Mouse (Mus musculus) intestine, embryonic 16.5 days (tissue): ENCODE measurements around the gene Rpp14. TPM values are rescaled to one million over a fixed set of nuclear protein-coding genes. Genes with fewer than 3 reads are reported as not detected.
A peak's percentile ranks its signal among the peaks of the same experiment; 100 is the strongest.

Source experiments
- ATAC-seq: fragments of 200-750 bp; cut with Nextera tagmentation; 2 replicates; pipeline ENCODE4 v1.8.0; 2017; ENCODE audit warnings: moderate TSS enrichment, moderate library complexity
- H3K27ac ChIP-seq: fragments of 300-500 bp; sonication (generic); 2 replicates; pipeline ENCODE4 v1.5.1; 2014; ENCODE audit warnings: mild to moderate bottlenecking, low read length
- H3K27me3 ChIP-seq: fragments of 300-500 bp; sonication (generic); replicated peaks from 2 replicates; pipeline ENCODE4 v1.6.1; 2014; ENCODE audit warnings: low read length, control low read depth, mixed read lengths; ENCODE audit not compliant: control insufficient read depth, insufficient read depth
- H3K36me3 ChIP-seq: fragments of 300-500 bp; sonication (generic); 2 replicates; pipeline ENCODE4 v1.6.1; 2014; ENCODE audit warnings: low read length, control low read depth; ENCODE audit not compliant: control insufficient read depth, insufficient read depth
- H3K4me1 ChIP-seq: fragments of 300-500 bp; sonication (generic); 2 replicates; pipeline ENCODE4 v1.6.1; 2014; ENCODE audit warnings: low read length, control low read depth, mixed read lengths; ENCODE audit not compliant: control insufficient read depth, insufficient read depth
- H3K4me2 ChIP-seq: fragments of 300-500 bp; sonication (generic); 2 replicates; pipeline ENCODE4 v1.6.1; 2014; ENCODE audit warnings: low read depth, low read length, control low read depth
- H3K4me3 ChIP-seq: fragments of 300-500 bp; sonication (generic); 2 replicates; pipeline ENCODE4 v1.5.1; 2014; ENCODE audit warnings: mild to moderate bottlenecking, low read length
- H3K9ac ChIP-seq: fragments of 300-500 bp; sonication (generic); 2 replicates; pipeline ENCODE4 v1.6.1; 2014; ENCODE audit warnings: low read depth, low read length
- H3K9me3 ChIP-seq: fragments of 300-500 bp; sonication (generic); 2 replicates; pipeline ENCODE4 v1.6.1; 2016; ENCODE audit warnings: low read length, control low read depth; ENCODE audit not compliant: control insufficient read depth
- WGBS: fragments of 180-500 bp; shearing (Covaris S2); extraction: QIAGEN DNeasy Blood & Tissue Kit; methylation state at CpG from one replicate; pipeline ENCODE4 v1.1.7; 2014; 5-methylcytosine and 5-hydroxymethylcytosine counted together
- polyA plus RNA-seq: library from polyadenylated mRNA; unstranded; fragments of >200 nt; fragmentation: Nextera tagmentation; extraction: Ambion mirVana; gene quantifications from 2 replicates; pipeline ENCODE4 v1.2.1, GENCODE M21; 2015

The Rpp14 gene
- polyA plus RNA-seq = 44.2 and 54.9 TPM in 2 replicates

DNA sequence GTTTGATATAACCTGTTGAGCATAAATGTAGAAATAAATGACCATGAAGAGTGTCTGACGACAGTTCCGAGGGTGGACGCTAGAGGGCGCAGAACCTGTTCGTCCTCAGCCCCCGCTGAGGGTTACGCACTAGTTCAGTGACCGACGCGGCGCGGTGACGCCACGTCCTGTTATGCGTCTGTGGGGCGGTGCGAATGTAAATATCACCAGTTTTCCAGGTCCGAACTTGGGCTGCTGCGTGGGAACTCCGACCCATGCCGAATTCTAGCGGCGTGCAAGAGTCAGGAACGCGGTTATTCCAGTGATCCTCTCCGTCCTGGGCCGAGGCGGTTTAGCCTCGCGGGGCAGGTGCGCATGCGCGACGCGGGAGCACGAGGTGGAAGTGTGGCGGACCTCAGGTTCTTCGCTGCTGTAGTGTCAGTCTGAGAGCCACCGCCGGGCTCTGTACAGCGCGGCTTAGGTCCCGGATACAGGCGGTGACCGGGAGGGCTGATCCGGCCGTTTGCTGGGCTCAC, at the start of gene Rpp14:
TSS of gene Rpp14 (plus strand) at position 203 of the 515 bp plus-strand sequence.
- H3K36me3 ChIP-seq = 0 out of 2 replicates have a peak, but pooled peaks cover 2% of the 10 kb centered on the region
- H3K4me3 ChIP-seq = peak within 1 kb of the TSS; percentile 62
- peak within 1 kb of the TSS; percentile 97 for H3K27ac ChIP-seq
- peak within 1 kb of the TSS; percentile 76 for H3K9ac ChIP-seq
- H3K9me3 ChIP-seq = no peaks in the 10 kb centered on the region
- no peaks in the 10 kb centered on the region for H3K27me3 ChIP-seq
- under 1% methylated on average over 47 of the region's 47 CpGs for WGBS
- peaks cover 8% of the 10 kb centered on the region for H3K4me1 ChIP-seq
- H3K4me2 ChIP-seq = peak within 1 kb of the TSS; percentile 91
- ATAC-seq = peak; percentile 98

DNA sequence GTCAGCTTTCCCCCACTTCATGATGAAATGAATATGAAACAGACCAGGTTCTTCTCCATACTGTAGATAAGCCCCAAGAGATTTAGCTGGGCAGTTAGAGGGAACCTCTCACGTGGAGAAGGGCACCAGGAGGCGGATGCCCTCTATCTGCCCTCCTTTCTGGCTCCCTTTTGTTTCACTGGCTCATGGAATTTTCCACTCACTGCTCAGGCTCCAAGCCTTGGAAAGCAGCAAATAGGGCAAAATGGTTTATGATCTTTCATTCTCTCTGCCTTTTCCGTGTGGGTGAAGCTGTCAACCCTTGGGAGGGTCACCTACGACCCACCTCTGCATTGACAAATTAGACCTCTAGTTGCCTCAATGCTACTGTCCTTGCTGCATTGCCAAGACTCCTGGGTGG, 49.6 kb upstream of the Rpp14 start:
- H3K4me3 ChIP-seq = no peak overlapping the region
- H3K4me2 ChIP-seq = no peak overlapping the region
- H3K9me3 ChIP-seq = no peaks in the 10 kb centered on the region
- WGBS = 59% methylated on average over 4 of the region's 4 CpGs
- H3K9ac ChIP-seq = no peak overlapping the region
- H3K4me1 ChIP-seq = no peaks in the 10 kb centered on the region
- no peaks in the 10 kb centered on the region for H3K27me3 ChIP-seq
- H3K36me3 ChIP-seq = no peaks in the 10 kb centered on the region
- no peak for ATAC-seq
- no peak overlapping the region for H3K27ac ChIP-seq

DNA sequence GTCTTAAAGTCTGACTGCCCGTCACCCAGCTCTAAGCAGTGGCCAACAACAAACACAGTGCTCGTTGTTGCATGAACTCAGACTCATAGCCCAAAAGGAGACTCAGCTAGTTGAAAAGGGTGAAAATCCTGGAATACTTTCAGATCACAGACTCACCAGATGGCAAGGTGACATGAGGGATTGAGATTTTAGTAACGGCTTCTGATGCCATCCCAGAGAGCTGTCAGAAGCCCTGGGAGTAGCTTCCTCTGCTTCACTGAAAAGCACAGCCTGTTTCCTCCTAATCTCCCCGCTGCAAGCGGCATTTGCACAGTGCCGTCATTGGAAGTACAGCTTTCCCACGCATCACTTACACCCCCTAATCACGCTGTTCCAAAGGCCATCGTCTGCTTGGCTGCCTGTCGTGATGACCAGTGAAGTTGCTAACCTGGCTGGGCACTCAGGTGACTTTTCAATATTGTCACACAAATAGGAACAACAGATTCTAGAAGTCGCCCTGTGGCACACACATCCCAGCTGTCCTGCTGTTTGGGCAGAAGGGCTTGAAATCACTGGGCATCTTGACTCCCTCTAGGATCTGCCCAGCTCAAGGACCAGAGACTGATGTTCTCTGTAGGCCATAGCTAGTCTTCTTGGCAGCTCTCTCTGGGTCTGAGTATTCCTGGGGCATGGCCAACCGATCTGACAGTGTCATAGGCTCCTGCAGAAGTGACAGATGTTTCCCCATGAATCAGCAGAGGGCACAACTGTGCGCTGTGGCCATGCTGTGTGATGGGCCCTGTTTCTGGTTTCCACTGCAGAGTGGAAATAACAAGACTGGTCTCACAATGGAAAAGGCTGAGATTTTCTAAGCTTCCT, 47.9 kb upstream of the Rpp14 start:
- WGBS = 82% methylated on average over 13 of the region's 13 CpGs
- Histone ChIP-seq H3K36me3 (no peaks in the 10 kb centered on the region), H3K4me2 (no peak overlapping the region), H3K9ac (no peak overlapping the region), H3K27ac (no peak overlapping the region), H3K4me1 (no peaks in the 10 kb centered on the region), H3K9me3 (no peaks in the 10 kb centered on the region), H3K27me3 (no peaks in the 10 kb centered on the region), H3K4me3 (no peak overlapping the region)
- no peak for ATAC-seq

DNA sequence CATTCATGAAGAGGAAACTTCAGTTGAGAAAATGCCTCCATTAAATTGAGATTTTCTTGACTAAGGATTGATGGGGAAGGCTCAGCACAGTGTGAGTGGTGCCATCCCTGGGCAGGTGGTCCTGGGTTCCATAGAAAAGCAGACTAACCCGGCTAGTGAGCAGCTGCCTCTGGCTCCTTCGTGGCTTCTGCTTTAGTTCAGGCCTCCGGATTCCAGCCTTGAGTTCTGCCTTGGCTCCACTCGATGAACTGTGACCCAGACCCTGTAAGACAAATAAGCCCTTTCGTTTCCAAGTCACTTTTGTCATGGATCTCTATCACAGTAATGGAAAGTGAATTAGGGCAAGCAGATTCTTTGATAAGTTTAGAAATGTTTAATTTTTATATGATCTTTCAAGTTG, 45.6 kb upstream of the Rpp14 start:
- H3K9ac ChIP-seq = no peak overlapping the region
- H3K4me3 ChIP-seq = no peak overlapping the region
- WGBS = 76% methylated on average over 5 of the region's 5 CpGs
- ATAC-seq = no peak
- H3K4me1 ChIP-seq = no peaks in the 10 kb centered on the region
- no peak overlapping the region for H3K27ac ChIP-seq
- no peak overlapping the region for H3K4me2 ChIP-seq
- no peaks in the 10 kb centered on the region for H3K27me3 ChIP-seq
- H3K9me3 ChIP-seq = no peaks in the 10 kb centered on the region
- H3K36me3 ChIP-seq = no peaks in the 10 kb centered on the region

DNA sequence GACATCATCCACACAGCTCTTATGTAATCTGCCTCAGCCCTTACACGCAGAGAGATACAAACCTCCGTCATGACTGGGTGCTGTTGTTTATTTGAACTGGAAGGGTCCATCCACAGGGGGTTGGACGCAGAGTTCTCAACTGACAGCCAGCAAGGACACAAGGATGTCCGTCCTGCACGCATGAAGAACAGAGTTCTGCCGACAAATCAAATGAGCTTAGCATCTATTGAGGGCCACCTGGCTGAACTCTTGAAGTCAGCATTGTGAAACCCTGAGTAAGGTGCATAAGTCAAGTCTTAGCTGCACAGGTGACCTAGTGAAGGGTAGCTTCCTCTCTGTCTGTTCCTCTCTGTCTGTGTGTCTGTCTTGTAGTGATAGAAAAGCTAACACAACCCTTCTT, 44.2 kb upstream of the Rpp14 start:
- Histone ChIP-seq H3K9me3 (no peaks in the 10 kb centered on the region), H3K9ac (no peak overlapping the region), H3K4me1 (no peaks in the 10 kb centered on the region), H3K36me3 (no peaks in the 10 kb centered on the region), H3K4me2 (no peak overlapping the region), H3K4me3 (no peak overlapping the region), H3K27ac (no peak overlapping the region), H3K27me3 (no peaks in the 10 kb centered on the region)
- no peak for ATAC-seq
- 84% methylated on average over 6 of the region's 6 CpGs for WGBS

GRCm38 (mm10) chr14:8036406-8036805, 43.8 kb upstream of the Rpp14 start:
- no peak for ATAC-seq
- Histone ChIP-seq H3K36me3 (no peaks in the 10 kb centered on the region), H3K4me2 (no peak overlapping the region), H3K4me1 (no peaks in the 10 kb centered on the region), H3K9ac (no peak overlapping the region), H3K27me3 (no peaks in the 10 kb centered on the region), H3K27ac (no peak overlapping the region), H3K4me3 (no peak overlapping the region), H3K9me3 (no peaks in the 10 kb centered on the region)
- 85% methylated on average over 5 of the region's 5 CpGs for WGBS

DNA sequence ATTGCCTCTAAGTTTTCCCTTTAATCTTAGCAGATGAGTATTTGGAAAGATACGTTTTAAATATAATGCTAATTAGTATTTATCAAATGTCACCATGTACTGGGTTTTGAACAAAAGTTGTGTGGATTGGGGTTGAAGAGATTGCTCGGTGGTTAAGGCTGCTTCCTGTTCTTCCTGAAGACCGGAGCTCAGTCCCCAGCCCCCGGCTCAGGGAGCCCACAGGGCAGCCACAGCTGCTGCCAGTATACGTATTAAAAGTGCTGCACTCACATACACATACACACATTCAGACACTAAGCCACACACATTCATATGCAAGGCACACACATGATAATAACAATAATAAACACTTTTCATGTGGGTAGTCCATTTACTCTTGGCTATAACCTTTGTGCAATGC, 42.0 kb upstream of the Rpp14 start:
- WGBS = 72% methylated on average over 5 of the region's 5 CpGs
- Histone ChIP-seq H3K4me3 (no peak overlapping the region), H3K9me3 (no peaks in the 10 kb centered on the region), H3K27ac (no peak overlapping the region), H3K27me3 (no peaks in the 10 kb centered on the region), H3K4me2 (no peak overlapping the region), H3K36me3 (no peaks in the 10 kb centered on the region), H3K4me1 (no peaks in the 10 kb centered on the region), H3K9ac (no peak overlapping the region)
- ATAC-seq = no peak

DNA sequence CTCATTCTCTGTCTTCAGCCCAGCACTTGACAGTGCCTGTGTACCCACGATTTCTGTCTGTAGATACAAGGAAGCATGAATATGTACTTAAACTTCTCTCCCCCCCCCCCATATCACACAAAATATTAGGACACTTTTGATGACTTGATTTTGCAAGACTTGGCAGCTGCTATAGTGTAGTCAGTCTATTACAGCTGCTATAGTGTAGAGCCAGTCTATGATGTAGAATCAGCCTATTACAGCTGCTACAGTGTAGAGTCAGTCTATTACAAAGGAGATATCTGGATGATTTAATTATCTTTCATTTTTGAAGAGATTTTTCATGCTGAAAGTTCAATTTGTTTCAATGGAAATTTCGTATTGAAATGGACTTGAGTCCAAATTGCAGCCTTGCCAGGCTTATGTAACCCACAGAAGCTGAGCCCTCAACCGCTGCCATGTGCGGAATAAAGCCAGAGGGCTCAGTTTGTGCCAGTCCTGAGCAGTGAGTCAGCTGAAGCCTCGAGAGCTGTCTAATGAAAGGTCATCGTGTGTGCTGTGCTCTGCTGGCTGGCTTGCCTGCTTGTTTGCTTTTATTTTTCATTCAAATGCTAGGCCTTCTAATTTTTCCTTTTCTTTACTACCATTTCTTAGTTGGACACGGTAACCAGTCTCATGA, 41.2 kb upstream of the Rpp14 start:
- H3K27ac ChIP-seq = no peak overlapping the region

GRCm38 (mm10) chr14:8040179-8040578, 40.0 kb upstream of the Rpp14 start:
- H3K27ac ChIP-seq = no peak overlapping the region
- no peaks in the 10 kb centered on the region for H3K36me3 ChIP-seq
- no peak for ATAC-seq
- H3K4me2 ChIP-seq = no peak overlapping the region
- 76% methylated on average over 3 of the region's 3 CpGs for WGBS
- no peak overlapping the region for H3K4me3 ChIP-seq
- H3K9ac ChIP-seq = no peak overlapping the region
- H3K9me3 ChIP-seq = no peaks in the 10 kb centered on the region
- no peaks in the 10 kb centered on the region for H3K27me3 ChIP-seq
- no peaks in the 10 kb centered on the region for H3K4me1 ChIP-seq

More for the DNA sequence above, 41.2 kb upstream of the Rpp14 start:
- Histone ChIP-seq H3K4me3 (no peak overlapping the region), H3K27me3 (no peaks in the 10 kb centered on the region), H3K36me3 (no peaks in the 10 kb centered on the region), H3K4me1 (no peaks in the 10 kb centered on the region), H3K9me3 (no peaks in the 10 kb centered on the region), H3K9ac (no peak overlapping the region), H3K4me2 (no peak overlapping the region)
- ATAC-seq = no peak
- 81% methylated on average over 7 of the region's 7 CpGs for WGBS
